Mouse (Mus musculus): ENCODE data around the gene Mcm6. TPM values are rescaled to one million over a fixed set of nuclear protein-coding genes. Genes with fewer than 3 reads are reported as not detected.

Gene Mcm6
- polyA plus RNA-seq, 1 experiment from 2014 or later = 257 TPM

DNA sequence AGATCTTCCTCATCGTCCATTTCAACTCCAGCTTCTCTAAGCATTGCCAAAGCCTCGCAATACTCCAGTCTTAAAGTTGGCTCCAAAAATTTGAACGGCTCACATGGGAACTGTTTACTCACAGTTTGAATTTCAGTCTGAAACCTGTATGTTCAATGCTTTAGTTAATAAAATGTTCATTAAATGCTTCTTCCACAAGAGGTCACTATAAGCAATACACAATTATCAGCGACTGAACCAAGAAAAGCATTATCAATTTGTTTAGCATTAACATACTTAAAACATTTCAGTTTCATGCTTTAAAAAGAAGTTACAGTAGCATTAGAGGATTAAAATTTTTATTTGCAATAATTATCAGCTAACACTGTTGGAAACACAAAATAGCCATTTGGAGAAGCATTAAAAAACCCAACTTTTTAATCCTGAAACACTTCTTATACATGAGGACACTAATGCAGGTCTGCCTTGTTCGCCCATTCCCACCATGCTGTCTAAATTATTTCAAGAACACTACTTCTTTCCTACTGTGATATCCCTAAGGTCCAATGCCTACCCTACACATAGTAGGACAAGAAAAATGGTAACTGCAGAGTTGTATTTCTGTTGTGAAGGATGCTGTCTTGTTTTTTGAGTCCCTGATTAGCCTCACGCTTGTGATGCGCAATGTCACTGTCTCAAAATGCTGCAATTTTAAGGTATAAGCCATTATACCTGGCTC, 12.8 kb upstream of the Mcm6 start:
- 82% methylated on average over 7 of the region's 7 CpGs for WGBS
- no peak for ATAC-seq
- H3K4me2 ChIP-seq (replicated peaks) = no peak overlapping the region
- no peak overlapping the region for H3K9ac ChIP-seq
- H3K4me3 ChIP-seq (replicated peaks) = no peak overlapping the region
- H3K36me3 ChIP-seq = peaks cover 6% of the 10 kb centered on the region; the same call in 1 of the 2 replicates
- H3K27ac ChIP-seq = no peak overlapping the region
- H3K4me1 ChIP-seq (replicated peaks) = no peaks in the 10 kb centered on the region
- no peaks in the 10 kb centered on the region for H3K27me3 ChIP-seq (replicated peaks)
- no peaks in the 10 kb centered on the region for H3K9me3 ChIP-seq

DNA sequence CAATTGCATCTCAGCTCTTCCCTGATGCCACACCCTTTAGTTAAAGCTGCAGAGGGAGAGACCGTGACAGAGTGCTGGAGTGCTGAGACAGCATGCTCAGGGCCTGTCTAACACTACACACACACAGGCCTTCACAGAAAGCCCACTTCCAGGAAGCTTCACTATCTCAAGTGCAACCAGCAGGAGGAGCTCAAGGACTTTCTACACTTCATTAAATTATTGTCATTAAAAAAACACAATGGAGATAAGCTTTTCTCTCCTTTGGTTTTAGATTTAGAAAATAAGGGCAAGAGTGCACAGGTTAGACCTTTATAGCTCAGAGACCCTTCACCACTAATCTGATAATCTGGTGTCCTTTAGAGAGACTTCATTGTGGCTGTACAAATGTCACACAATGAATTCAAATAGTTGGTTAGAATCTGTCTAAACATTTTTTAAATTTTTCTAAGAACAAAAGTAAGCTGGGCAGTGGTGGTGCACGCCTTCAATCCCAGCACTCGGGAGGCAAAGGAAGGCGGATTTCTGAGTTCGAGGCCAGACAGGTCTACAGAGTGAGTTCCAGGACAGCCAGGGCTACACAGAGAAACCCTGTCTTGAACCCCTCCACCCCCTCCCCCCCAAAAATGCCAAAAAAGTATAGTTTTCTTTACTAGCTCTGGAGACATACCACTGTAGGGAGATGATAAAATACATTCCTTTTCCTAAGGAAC, 9.4 kb upstream of the Mcm6 start:
- H3K4me3 ChIP-seq (replicated peaks) = no peak overlapping the region
- H3K4me2 ChIP-seq (replicated peaks) = no peak overlapping the region
- H3K27ac ChIP-seq = no peak overlapping the region
- peak; percentile 66 for ATAC-seq
- peaks cover 3% of the 10 kb centered on the region; the same call in 1 of the 2 replicates for H3K36me3 ChIP-seq
- no peaks in the 10 kb centered on the region for H3K27me3 ChIP-seq (replicated peaks)
- H3K9ac ChIP-seq = no peak overlapping the region
- WGBS = 78% methylated on average over 5 of the region's 5 CpGs
- H3K9me3 ChIP-seq = no peaks in the 10 kb centered on the region
- no peaks in the 10 kb centered on the region for H3K4me1 ChIP-seq (replicated peaks)

DNA sequence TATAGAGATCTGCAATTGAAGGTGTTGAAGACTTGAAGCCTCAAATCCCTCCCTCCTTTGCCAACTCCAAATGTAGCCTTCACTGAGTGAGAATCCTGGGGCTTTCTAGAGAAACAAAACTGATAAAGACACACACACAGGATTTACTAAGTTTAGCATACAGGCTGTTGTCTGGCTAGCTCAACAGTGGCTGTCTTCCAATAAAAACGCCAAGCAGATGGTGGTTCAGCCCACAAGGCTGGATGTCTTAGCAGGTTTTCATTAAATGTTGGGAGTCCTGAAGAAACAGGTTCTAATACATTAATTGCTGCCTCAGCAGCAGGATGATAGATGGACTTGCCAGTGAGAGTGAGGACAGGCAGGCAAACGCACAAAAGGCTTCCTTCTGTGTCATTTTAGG, 1.1 kb upstream of the Mcm6 start:
- peaks cover 13% of the 10 kb centered on the region for H3K36me3 ChIP-seq
- peaks cover 19% of the 10 kb centered on the region; the same call in 1 of the 2 replicates for H3K4me1 ChIP-seq (replicated peaks)
- H3K4me2 ChIP-seq (replicated peaks) = no peak overlapping the region
- no peak overlapping the region for H3K27ac ChIP-seq
- no peaks in the 10 kb centered on the region for H3K9me3 ChIP-seq
- ATAC-seq = no peak
- 64% methylated on average over 2 of the region's 2 CpGs for WGBS
- no peaks in the 10 kb centered on the region for H3K27me3 ChIP-seq (replicated peaks)
- H3K9ac ChIP-seq = no peak overlapping the region
- no peak overlapping the region for H3K4me3 ChIP-seq (replicated peaks)

DNA sequence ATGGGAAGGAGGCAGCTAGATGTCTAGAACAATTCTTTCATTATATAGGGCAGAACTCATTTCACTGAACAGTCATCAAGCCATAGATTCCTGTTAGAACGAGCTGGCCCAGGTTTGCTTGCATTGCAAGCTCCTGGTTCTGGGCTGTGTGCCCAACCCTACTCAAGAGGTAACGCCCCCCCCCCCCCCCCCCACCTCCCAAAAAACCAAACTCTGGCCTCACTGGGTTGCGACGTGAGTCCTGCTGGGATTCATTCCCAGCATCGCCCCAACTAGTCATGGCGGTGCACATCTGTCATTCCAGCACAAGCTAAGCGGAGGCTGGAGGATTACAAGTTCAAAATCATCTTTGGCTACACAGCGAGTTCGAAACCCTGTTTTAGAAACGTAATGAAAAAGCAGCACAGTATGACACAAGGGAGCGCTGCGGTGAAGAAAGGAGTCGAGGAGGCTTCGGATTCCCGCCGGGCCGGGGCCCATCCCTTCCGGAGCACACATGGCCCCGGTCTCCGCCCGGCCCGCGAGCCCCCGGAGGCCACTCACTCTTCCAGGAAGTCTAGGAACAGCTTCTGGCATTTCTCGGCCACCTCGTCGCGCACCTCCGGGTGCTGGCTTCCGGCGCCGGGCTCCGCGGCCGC, 429 bp downstream of the Mcm6 start:
- no peaks in the 10 kb centered on the region for H3K27me3 ChIP-seq (replicated peaks)
- peaks cover 19% of the 10 kb centered on the region; the same call in 1 of the 2 replicates for H3K4me1 ChIP-seq (replicated peaks)
- H3K36me3 ChIP-seq = peaks cover 11% of the 10 kb centered on the region; the same call in 1 of the 2 replicates
- H3K4me3 ChIP-seq (replicated peaks) = peak overlapping the region; percentile 84
- ATAC-seq = peak; percentile 87
- H3K4me2 ChIP-seq (replicated peaks) = peak overlapping the region; percentile 61
- peak overlapping the region; percentile 84 for H3K9ac ChIP-seq
- WGBS = under 1% methylated on average over 35 of the region's 35 CpGs
- peak overlapping the region; percentile 95 for H3K27ac ChIP-seq
- H3K9me3 ChIP-seq = no peaks in the 10 kb centered on the region

DNA sequence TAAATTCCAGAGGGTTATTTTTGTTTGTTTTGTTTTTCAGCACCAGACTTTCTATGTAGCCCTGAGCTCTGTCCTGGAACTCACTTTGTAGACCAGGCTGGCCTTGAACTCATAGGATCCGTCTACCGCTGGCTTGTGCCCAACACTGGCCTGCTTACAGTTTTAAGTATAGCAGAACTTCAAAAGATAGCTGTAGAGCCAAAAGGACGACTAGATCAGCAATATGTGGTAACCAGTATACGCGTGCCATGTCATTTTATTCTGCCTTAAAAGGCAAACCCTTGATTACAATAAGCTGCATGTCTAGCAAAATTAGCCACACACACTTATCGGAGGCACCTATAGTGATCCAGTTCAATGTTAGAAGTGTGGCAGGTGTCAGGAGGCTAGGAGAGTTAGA, 1.2 kb downstream of the Mcm6 start:
- Histone ChIP-seq H3K36me3 (peaks cover 17% of the 10 kb centered on the region), H3K4me2 (replicated peaks) (peak overlapping the region; percentile 61), H3K27me3 (replicated peaks) (no peaks in the 10 kb centered on the region), H3K9me3 (no peaks in the 10 kb centered on the region), H3K27ac (no peak overlapping the region), H3K4me3 (replicated peaks) (peak overlapping the region; percentile 84), H3K4me1 (replicated peaks) (peaks cover 19% of the 10 kb centered on the region; the same call in 1 of the 2 replicates), H3K9ac (peak overlapping the region; percentile 24; the same call in 1 of the 2 replicates)
- no peak for ATAC-seq
- WGBS = 53% methylated on average over 6 of the region's 6 CpGs

DNA sequence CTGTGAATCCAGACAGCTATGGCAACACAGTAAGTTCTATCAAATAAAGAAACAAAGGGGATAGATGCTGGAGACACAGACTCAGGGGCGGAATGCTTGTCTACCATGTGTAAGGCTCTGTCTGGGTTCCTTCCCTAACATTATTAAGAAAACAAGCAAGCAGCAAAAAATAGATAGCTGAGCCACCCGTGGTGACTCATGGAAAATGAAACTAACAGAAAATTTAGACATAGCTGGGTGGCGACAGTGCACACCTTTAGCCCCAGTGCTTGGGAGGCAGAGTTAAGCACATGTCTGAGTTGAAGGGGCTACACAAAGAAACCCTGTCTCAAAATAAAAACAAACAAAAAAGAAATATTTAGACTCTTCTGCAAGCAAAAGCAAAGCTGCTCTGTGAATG, 2.0 kb downstream of the Mcm6 start:
- Histone ChIP-seq H3K4me3 (replicated peaks) (peak overlapping the region; percentile 84), H3K27ac (0 out of 2 replicates have a peak overlapping the region, but pooled peaks have one; percentile 4), H3K9me3 (no peaks in the 10 kb centered on the region), H3K4me2 (replicated peaks) (peak overlapping the region; percentile 61), H3K9ac (peak overlapping the region; percentile 11), H3K36me3 (peaks cover 18% of the 10 kb centered on the region), H3K27me3 (replicated peaks) (no peaks in the 10 kb centered on the region), H3K4me1 (replicated peaks) (peaks cover 19% of the 10 kb centered on the region; the same call in 1 of the 2 replicates)
- ATAC-seq = no peak
- 27% methylated on average over 3 of the region's 3 CpGs for WGBS

DNA sequence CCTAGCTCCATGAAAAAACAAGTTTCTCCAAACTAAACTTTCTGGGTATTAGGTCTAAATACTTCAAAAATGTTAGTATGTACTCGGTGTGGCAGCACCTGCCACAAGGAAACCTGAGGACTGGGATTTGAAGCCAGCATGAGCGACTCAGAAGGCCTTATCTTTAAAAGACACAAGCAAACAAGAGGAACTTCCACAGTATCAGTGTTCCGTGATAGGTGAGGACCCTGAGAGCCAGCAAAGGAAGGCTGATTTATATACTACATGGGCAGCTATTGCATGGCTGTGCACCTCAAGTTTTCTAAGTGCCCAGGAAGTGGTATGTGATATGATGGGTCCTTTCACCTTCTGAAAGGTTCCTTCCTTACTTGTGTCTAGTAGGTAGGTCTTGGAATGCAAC, 6.4 kb downstream of the Mcm6 start:
- 77% methylated on average over 3 of the region's 3 CpGs for WGBS
- H3K4me3 ChIP-seq (replicated peaks) = no peak overlapping the region
- peaks cover 30% of the 10 kb centered on the region for H3K36me3 ChIP-seq
- no peak overlapping the region for H3K27ac ChIP-seq
- H3K4me2 ChIP-seq (replicated peaks) = no peak overlapping the region
- no peaks in the 10 kb centered on the region for H3K9me3 ChIP-seq
- no peak overlapping the region for H3K9ac ChIP-seq
- no peak for ATAC-seq
- peaks cover 16% of the 10 kb centered on the region; the same call in 1 of the 2 replicates for H3K4me1 ChIP-seq (replicated peaks)
- H3K27me3 ChIP-seq (replicated peaks) = no peaks in the 10 kb centered on the region

DNA sequence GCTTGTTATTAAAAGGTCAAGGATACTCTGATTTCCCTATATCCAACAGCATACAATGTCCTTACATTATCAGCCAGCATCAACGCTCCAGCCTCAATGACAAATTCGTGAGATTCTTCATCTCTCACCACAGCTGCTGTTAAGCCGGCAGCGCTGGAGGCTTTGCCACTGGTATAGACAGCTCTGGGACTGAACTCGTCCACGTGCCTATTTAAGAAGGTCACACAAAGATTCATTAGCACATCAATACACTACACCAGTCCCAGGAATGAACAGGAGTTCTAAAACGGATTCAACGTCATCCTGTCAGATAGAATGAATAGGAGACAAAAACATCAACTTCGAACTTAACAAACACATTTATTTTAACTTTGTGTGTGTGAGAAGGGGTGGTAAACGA, 15.2 kb downstream of the Mcm6 start:
- ATAC-seq = no peak
- no peaks in the 10 kb centered on the region for H3K9me3 ChIP-seq
- H3K9ac ChIP-seq = no peak overlapping the region
- no peak overlapping the region for H3K4me3 ChIP-seq (replicated peaks)
- H3K36me3 ChIP-seq = peaks cover 32% of the 10 kb centered on the region
- H3K27ac ChIP-seq = no peak overlapping the region
- no peaks in the 10 kb centered on the region for H3K27me3 ChIP-seq (replicated peaks)
- WGBS = 90% methylated on average over 10 of the region's 10 CpGs
- no peaks in the 10 kb centered on the region for H3K4me1 ChIP-seq (replicated peaks)
- no peak overlapping the region for H3K4me2 ChIP-seq (replicated peaks)

DNA sequence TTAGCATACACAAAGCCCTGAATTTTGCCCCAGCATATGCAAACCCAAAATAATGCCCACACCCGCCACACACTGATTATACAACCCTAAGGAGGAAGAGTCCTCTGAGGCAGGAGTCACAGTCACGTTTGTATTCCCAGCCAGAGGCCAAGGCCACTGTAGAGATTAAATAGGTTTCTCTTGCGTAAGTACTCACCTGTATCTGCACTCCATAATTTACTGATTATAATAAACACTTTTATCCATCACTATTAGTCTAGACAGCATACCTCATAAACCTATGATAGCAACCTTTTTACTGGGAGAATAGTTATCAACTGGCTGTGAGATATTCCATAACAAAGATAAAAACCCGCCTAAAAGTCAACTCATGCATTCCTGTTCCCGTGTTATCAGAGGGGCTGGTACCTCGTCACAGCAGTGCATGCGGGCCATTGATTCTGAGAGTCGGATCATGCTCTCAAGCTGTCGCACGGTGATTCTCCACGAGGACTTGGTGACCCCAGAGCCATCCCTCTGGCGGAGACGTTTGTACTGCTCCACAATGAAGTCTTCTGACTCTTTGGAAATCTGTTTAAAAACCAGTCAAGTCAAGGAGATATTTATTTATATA, 21.6 kb downstream of the Mcm6 start:
- ATAC-seq = peak; percentile 86
- no peak overlapping the region for H3K27ac ChIP-seq
- WGBS = 71% methylated on average over 13 of the region's 13 CpGs
- no peak overlapping the region for H3K9ac ChIP-seq
- no peaks in the 10 kb centered on the region for H3K9me3 ChIP-seq
- no peaks in the 10 kb centered on the region for H3K27me3 ChIP-seq (replicated peaks)
- no peak overlapping the region for H3K4me3 ChIP-seq (replicated peaks)
- peaks cover 32% of the 10 kb centered on the region for H3K36me3 ChIP-seq
- no peak overlapping the region for H3K4me2 ChIP-seq (replicated peaks)
- H3K4me1 ChIP-seq (replicated peaks) = no peaks in the 10 kb centered on the region

DNA sequence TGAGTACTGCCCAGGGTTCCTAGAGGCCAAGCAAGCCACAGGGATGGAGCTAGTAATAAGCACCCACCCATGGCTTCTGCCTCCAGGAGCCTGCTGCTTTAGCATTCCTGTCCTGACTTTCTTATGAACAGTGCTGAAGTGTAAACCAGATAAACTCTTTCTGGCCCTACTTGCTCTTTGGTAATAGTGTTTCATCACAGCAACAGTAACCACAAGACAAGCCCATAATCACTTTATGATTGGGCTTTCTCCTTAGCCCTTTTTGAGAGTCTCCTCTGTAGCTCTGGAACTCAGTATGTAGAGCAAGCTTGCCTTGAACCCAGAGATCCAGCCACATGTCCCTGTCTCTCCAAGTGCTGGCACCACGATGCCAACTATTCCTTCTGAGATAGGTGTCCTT, 29.2 kb downstream of the Mcm6 start:
- H3K27ac ChIP-seq = no peak overlapping the region
- H3K36me3 ChIP-seq = peaks cover 23% of the 10 kb centered on the region
- H3K27me3 ChIP-seq (replicated peaks) = no peaks in the 10 kb centered on the region
- H3K9me3 ChIP-seq = no peaks in the 10 kb centered on the region
- ATAC-seq = 0 out of 2 replicates have a peak, but pooled peaks have one; percentile 21
- no peaks in the 10 kb centered on the region for H3K4me1 ChIP-seq (replicated peaks)
- H3K9ac ChIP-seq = no peak overlapping the region
- H3K4me3 ChIP-seq (replicated peaks) = no peak overlapping the region
- no peak overlapping the region for H3K4me2 ChIP-seq (replicated peaks)
- 98% methylated on average over 1 of the region's 1 CpGs for WGBS

DNA sequence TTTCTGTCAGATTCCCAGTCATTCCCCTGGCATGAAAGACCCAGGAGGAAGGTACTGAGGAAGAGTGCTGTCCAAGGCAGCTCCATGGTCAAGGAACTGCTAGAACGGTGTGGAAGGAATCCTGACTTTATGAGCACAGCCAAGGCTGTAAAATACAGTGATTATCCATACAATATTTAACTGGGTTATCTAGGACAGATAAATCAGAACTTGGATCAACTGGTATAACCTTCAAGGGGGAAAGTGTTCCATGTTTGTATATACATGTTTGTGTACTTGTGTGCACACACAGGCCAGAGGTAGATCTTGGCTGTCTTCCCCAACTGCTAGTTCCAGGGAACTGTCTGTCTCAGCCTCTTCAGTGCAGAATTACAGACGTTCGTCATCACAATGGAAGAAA, 31.2 kb downstream of the Mcm6 start, which contains the start of gene Lct:
Lct (minus strand) TSS at position 101 of the 400 bp plus-strand sequence.
- 72% methylated on average over 3 of the region's 3 CpGs for WGBS
- no peak within 1 kb of the TSS for H3K4me2 ChIP-seq (replicated peaks)
- H3K4me1 ChIP-seq (replicated peaks) = no peaks in the 10 kb centered on the region
- no peak; the same call in 1 of the 2 replicates for ATAC-seq
- no peaks in the 10 kb centered on the region for H3K9me3 ChIP-seq
- no peak within 1 kb of the TSS for H3K9ac ChIP-seq
- H3K4me3 ChIP-seq (replicated peaks) = no peak within 1 kb of the TSS
- no peak within 1 kb of the TSS for H3K27ac ChIP-seq
- H3K27me3 ChIP-seq (replicated peaks) = no peaks in the 10 kb centered on the region
- peaks cover 9% of the 10 kb centered on the region for H3K36me3 ChIP-seq

DNA sequence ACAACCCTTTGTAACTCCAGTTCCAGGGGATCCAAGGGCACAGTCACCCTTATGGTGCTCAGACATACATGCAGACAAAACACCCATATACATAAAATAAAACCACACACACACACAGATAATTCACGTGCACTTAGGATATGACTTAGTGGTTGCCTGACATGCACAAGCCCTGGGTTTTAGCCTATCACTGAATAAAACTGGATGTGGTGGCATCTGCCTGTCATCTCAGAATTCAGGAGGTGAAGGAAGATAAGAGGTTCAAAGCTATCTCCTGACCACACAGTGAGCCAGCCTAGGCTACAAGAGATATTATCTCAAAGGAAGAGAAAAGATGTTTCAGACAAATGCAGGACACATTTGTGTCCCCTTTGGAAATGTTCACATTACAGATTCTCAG, 32.3 kb downstream of the Mcm6 start:
- Histone ChIP-seq H3K4me1 (replicated peaks) (no peaks in the 10 kb centered on the region), H3K4me3 (replicated peaks) (no peak overlapping the region), H3K27ac (no peak overlapping the region), H3K36me3 (peaks cover 9% of the 10 kb centered on the region), H3K9me3 (no peaks in the 10 kb centered on the region), H3K27me3 (replicated peaks) (no peaks in the 10 kb centered on the region), H3K4me2 (replicated peaks) (no peak overlapping the region), H3K9ac (no peak overlapping the region)
- 91% methylated on average over 1 of the region's 1 CpGs for WGBS
- ATAC-seq = no peak

All from intestine, embryonic 15.5 days (tissue).